Mouse (Mus musculus): ENCODE measurements around the gene Tmem126b.

GRCm38 (mm10) chr7:90440044-90440443 is 35.8 kb downstream of the Tmem126b start:
- TF ChIP-seq CTCF (IDR thresholded peaks at IDR 0.05; ENCODE audit: low read depth) (no peak), EP300 (IDR thresholded peaks at IDR 0.05; ENCODE audit: low read depth) (no peak)
